Mouse (Mus musculus) small intestine, adult 2 months (tissue): Measurements from ENCODE around the gene Ctnnal1. TPM values are rescaled to one million over a fixed set of nuclear protein-coding genes. Genes with fewer than 3 reads are reported as not detected.
"Not testable (repeated sequence)": the region's sequence is repeated elsewhere in the genome, so short reads cannot be mapped to it uniquely, and the experiment has no call there.

Source experiments
- H3K27ac ChIP-seq: fragments of 200-500 bp; 2 replicates; pipeline ENCODE4 v1.5.1; 2012; ENCODE audit warnings: low read depth, low read length, control low read depth, inconsistent platforms; ENCODE audit not compliant: insufficient read depth
- H3K27me3 ChIP-seq: fragments of 200-500 bp; 2 replicates; pipeline ENCODE4 v1.6.1; 2012; ENCODE audit warnings: mild to moderate bottlenecking, moderate library complexity, low read length, inconsistent platforms; ENCODE audit not compliant: control insufficient read depth, insufficient read depth
- H3K36me3 ChIP-seq: fragments of 200-500 bp; 2 replicates; pipeline ENCODE4 v1.6.1; 2012; ENCODE audit warnings: mild to moderate bottlenecking, low read length, control low read depth, inconsistent platforms; ENCODE audit not compliant: control insufficient read depth, insufficient read depth
- H3K4me1 ChIP-seq: fragments of 200-500 bp; 2 replicates; pipeline ENCODE4 v1.6.1; 2012; ENCODE audit warnings: low read length, inconsistent platforms, mixed read lengths; ENCODE audit not compliant: control insufficient read depth, insufficient read depth, insufficient read length
- H3K4me3 ChIP-seq: fragments of 200-500 bp; 2 replicates; pipeline ENCODE4 v1.5.1; 2012; ENCODE audit warnings: low read depth, mild to moderate bottlenecking, control low read depth, inconsistent platforms, low read length, moderate library complexity
- CTCF ChIP-seq: fragments of 200-500 bp; IDR thresholded peaks from 2 replicates; pipeline ENCODE4 v1.5.1; 2012; ENCODE audit warnings: low read depth, mild to moderate bottlenecking, control low read depth, inconsistent platforms, low read length, moderate library complexity, mixed read lengths; ENCODE audit not compliant: insufficient replicate concordance, insufficient read length; ENCODE audit errors: extremely low read depth
- POLR2A ChIP-seq: fragments of 200-500 bp; IDR thresholded peaks from 2 replicates; pipeline ENCODE4 v1.6.1; 2012; ENCODE audit warnings: low read depth, mild to moderate bottlenecking, control low read depth, inconsistent platforms, low read length, moderate library complexity
- WGBS: fragments of 180-500 bp; shearing (Covaris S2); methylation state at CpG from one replicate; pipeline ENCODE4 v1.1.7; 2018; 5-methylcytosine and 5-hydroxymethylcytosine counted together
- polyA plus RNA-seq: library from polyadenylated mRNA; depleted of rRNA; stranded (reverse); fragments of >200 nt; gene quantifications from 2 replicates; pipeline ENCODE4 v1.2.3, GENCODE M21; 2012

The Ctnnal1 gene
- polyA plus RNA-seq, 1 experiment, result 1.3 TPM

DNA sequence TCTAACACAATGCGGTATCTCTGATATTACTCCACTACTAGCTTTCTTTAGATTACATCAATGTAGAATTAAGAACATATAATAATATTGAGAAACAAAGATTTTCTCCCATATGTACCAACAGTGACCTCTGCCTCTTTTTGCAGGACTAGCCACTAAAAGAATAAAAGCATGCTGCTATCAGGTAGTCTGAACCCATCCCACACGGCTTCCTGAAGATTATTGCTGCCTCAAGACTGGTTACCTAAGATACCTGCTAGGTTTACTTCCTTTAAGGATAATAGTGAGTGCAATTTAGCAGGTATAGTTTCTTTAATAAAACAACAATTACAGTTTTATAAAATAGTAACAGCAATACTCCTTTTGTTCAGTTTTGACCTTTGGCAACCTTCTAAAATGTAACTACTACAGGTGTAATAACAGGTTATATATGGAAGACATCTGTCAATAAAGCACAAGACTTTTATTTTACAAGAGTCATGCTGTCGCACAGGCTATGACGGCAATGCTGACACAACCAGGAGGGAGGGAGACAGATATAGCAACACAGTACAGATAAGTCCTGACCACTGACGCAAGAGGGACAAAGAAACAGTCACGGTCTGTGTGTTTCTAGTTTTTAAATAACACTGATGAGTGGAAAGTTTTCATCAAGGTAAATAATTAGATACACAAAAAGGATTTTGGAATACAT lies 21.4 kb upstream of the Ctnnal1 start:
- H3K36me3 ChIP-seq, result peaks cover 55% of the 10 kb centered on the region
- no peak overlapping the region for H3K4me3 ChIP-seq
- TF ChIP-seq POLR2A, result no peak
- TF ChIP-seq CTCF, result no peak
- H3K4me1 ChIP-seq, result no peaks in the 10 kb centered on the region
- whole genome bisulfite sequencing, result 45% methylated on average over 6 of the region's 6 CpGs
- H3K27me3 ChIP-seq, result no peaks in the 10 kb centered on the region
- H3K27ac ChIP-seq, result no peak overlapping the region

DNA sequence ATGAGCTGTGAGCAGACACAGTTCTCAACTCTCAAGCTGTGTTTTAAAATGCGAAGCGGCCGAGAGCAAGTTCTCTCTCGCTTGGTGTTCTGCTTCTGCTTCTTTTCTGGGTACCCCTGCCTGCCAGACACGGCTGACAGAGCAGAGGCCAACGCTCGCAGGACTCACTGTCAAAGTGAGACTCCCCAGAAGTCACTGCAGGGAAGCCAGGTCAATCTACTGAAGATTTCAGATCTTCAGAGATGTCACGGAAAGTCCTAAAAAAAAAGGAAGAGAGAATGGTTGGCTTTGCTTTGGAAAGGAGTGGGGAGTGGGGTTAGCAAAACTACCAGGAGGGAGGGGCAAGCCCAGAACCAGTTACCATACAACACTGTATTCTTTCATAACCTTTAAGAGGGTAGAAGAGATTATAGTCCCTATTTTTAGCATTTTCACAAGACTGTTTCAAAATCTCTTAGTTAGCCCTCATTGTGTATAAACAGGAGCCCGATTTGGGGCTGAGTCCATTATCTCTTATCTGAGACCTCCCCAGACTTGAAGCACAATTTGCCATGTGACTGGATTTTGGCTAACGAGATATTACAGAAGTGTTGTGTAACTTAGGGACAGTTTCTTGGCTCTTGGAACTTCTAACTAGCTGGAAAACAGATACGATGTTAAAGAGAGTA lies 15.2 kb upstream of the Ctnnal1 start:
- Histone ChIP-seq H3K27me3 (no peaks in the 10 kb centered on the region), H3K4me1 (no peaks in the 10 kb centered on the region), H3K27ac (no peak overlapping the region), H3K36me3 (peaks cover 47% of the 10 kb centered on the region), H3K4me3 (no peak overlapping the region)
- 88% methylated on average over 11 of the region's 11 CpGs for WGBS
- TF ChIP-seq POLR2A (no peak), CTCF (no peak)

DNA sequence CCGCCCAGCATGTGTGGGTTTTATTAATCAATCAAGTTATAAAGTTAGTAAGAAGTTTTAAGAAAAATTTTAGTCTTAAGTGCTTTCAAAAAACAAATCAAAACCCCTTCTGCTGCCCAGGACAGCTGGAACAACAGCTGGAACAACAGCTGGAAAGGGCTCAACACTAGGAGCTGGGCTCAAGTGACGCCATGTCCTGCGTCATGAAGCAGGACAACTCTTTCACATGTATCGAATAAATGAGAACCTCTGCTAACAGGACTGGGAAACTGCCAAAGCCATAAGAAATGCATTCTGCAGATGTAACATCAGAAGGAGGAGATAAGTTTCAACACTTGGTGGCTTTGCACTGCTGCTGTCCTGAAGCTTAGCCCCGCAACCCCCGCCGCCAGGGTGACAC lies 14.0 kb upstream of the Ctnnal1 start:
- H3K36me3 ChIP-seq, result peaks cover 41% of the 10 kb centered on the region
- WGBS, result 95% methylated on average over 7 of the region's 7 CpGs

DNA sequence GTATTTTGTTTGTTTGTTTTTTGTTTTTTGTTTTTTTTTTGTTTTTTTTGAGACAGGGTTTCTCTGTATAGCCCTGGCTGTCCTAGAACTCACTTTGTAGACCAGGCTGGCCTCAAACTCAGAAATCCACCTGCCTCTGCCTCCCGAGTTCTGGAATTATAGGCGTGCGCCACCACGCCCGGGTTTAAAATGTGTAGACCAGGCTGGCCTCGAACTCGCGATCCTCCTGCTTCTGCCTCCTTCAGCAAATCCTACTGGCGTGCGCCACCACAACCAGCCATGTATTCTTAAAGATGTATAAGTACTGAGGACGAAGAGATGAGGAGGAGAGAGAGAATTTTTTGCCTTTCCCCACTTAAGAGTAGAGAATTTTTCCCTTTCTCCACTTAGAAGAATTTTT lies 5.6 kb upstream of the Ctnnal1 start:
- not testable (repeated sequence) for H3K27me3 ChIP-seq, H3K36me3 ChIP-seq, H3K27ac ChIP-seq, H3K4me3 ChIP-seq
- H3K4me1 ChIP-seq, result peaks cover 11% of the 10 kb centered on the region; the same call in 1 of the 2 replicates
- WGBS, result 96% methylated on average over 11 of the region's 11 CpGs

More for the DNA sequence above, 14.0 kb upstream of the Ctnnal1 start:
- Histone ChIP-seq H3K27ac (no peak overlapping the region), H3K27me3 (no peaks in the 10 kb centered on the region), H3K4me3 (no peak overlapping the region), H3K4me1 (no peaks in the 10 kb centered on the region)
- TF ChIP-seq POLR2A (no peak), CTCF (no peak)

DNA sequence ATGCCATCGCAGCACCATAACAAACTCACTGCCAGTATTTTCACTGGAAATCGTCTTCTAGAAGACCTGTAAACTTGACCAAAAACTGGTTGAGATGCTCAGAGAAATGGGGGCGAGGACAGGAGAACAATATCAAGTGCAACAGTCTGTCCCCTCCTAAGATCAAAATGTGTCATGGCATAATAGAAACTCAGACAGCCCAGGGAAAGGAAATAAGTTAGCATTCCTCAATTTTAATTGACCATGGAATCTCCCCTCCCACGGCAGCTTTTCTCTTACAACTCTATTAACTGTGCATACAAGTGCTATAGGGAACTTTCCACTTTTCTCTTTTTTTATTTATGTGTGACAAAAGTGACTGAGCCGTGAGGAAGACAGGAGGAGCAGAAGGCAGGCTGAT lies 2.8 kb upstream of the Ctnnal1 start:
- Histone ChIP-seq H3K4me1 (peaks cover 13% of the 10 kb centered on the region; the same call in 1 of the 2 replicates), H3K27ac (no peak overlapping the region), H3K4me3 (no peak overlapping the region), H3K36me3 (peaks cover 4% of the 10 kb centered on the region; the same call in 1 of the 2 replicates), H3K27me3 (no peaks in the 10 kb centered on the region)
- TF ChIP-seq POLR2A (no peak), CTCF (no peak)
- 88% methylated on average over 5 of the region's 5 CpGs for WGBS

DNA sequence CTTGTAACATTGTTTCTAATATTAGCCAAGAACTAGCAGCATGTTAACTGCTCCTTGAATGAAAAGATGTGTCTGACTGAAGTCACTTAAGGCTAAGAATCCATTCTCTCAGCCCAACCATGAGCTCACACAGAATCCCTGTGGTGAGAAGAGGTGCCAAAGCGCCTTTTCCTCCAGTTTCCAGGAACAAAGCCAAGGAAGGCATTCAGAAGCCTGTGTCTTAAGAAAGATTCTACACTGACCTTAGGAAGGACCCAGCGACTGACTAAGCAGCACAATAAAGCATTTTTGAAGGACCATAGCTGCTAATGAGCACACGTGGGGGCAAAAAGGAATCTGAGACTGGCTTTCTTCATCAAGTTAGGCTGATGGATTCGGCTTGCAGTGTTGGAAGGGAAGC lies 983 bp upstream of the Ctnnal1 start:
- TF ChIP-seq POLR2A (no peak), CTCF (no peak)
- H3K36me3 ChIP-seq, result peaks cover 2% of the 10 kb centered on the region; the same call in 1 of the 2 replicates
- H3K27ac ChIP-seq, result no peak overlapping the region; the same call in 1 of the 2 replicates
- H3K27me3 ChIP-seq, result no peaks in the 10 kb centered on the region
- 71% methylated on average over 4 of the region's 4 CpGs for WGBS
- H3K4me3 ChIP-seq, result no peak overlapping the region
- H3K4me1 ChIP-seq, result peaks cover 13% of the 10 kb centered on the region; the same call in 1 of the 2 replicates

DNA sequence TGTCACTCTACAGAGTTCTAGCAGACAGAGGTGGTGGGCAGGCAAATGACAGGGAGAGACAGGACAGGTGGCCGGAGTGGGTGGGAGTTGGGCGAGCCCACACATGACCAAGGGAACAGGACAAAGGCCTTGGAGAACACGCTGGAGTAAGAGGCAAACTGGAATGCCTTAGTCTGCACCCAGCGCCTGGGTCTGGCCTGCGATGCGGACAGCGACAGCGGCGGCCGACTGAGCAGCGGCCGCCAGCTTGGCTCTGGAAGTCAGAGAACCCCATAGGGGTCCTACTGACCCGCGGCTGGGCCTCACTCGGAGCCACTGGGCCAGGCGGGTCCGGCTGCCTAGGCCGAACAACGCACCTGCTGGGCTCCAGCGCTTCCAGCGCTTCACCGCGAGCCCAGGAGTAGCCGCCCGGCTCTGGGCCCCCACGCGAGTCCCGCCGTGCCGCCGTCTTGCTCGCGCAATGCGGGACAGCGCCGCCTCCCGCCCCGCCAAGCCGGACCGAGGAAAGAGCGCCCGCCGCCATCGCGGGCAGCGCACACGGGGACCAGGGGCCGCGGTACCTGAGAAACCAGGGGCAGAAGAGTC lies 479 bp downstream of the Ctnnal1 start:
- under 1% methylated on average over 49 of the region's 49 CpGs for WGBS

More for the DNA sequence above, 479 bp downstream of the Ctnnal1 start:
- TF ChIP-seq CTCF, result no peak
- no peak for TF ChIP-seq POLR2A
- peak overlapping the region; percentile 8; the same call in 1 of the 2 replicates for H3K27ac ChIP-seq
- peak overlapping the region; percentile 85 for H3K4me3 ChIP-seq
- no peaks in the 10 kb centered on the region for H3K36me3 ChIP-seq
- H3K4me1 ChIP-seq, result peaks cover 13% of the 10 kb centered on the region; the same call in 1 of the 2 replicates
- no peaks in the 10 kb centered on the region for H3K27me3 ChIP-seq
